Mouse (Mus musculus): ENCODE results near the gene Arhgap30. TPM values are rescaled to one million over a fixed set of nuclear protein-coding genes. Genes with fewer than 3 reads are reported as not detected.

The Arhgap30 gene
- polyA plus RNA-seq, 2 experiments, result 2.5 TPM

- WGBS, result under 1% methylated on average over 36 of the region's 36 CpGs
- H3K9ac ChIP-seq (ENCODE audit: low read depth, low read length, severe bottlenecking), result peak within 1 kb of the TSS; percentile 95
- H3K9me3 ChIP-seq (ENCODE audit: control insufficient read depth, low read length), result no peaks in the 10 kb centered on the region
- peak within 1 kb of the TSS; percentile 76 for H3K4me3 ChIP-seq (replicated peaks; ENCODE audit: low read length)
- peak within 1 kb of the TSS; percentile 87 for H3K27ac ChIP-seq (replicated peaks; ENCODE audit: low read depth, low read length)
- peaks cover 8% of the 10 kb centered on the region for H3K4me1 ChIP-seq (ENCODE audit: control insufficient read depth, insufficient read depth, low read length)
- peak within 1 kb of the TSS; percentile 60 for H3K4me2 ChIP-seq (replicated peaks; ENCODE audit: low read depth, low read length, severe bottlenecking)
- ATAC-seq (ENCODE audit: low FRiP score, low read depth) (peak; percentile 96), DNase-seq (ENCODE audit: low spot score) (peak; percentile 97)
- TF ChIP-seq POLR2A (IDR thresholded peaks at IDR 0.05; ENCODE audit: borderline replicate concordance, extremely low read depth, insufficient read depth, insufficient read length), result peak; percentile 38; the same call in 1 of the 2 replicates
- no peaks in the 10 kb centered on the region for H3K27me3 ChIP-seq (ENCODE audit: control insufficient read depth, insufficient read depth, low read length)
- H3K36me3 ChIP-seq (ENCODE audit: control insufficient read depth, insufficient read depth, low read length), result peaks cover 10% of the 10 kb centered on the region
Measured at GRCm38 (mm10) chr1:171410947-171411484, 22.3 kb downstream of the Arhgap30 start, which contains the start of gene Usf1. Gene Usf1, plus strand, starts transcription at chr1:171411313.

GRCm38 (mm10) chr1:171411492-171411941 lies 22.8 kb downstream of the Arhgap30 start:
- 1% methylated on average over 28 of the region's 39 CpGs for WGBS
- peaks cover 15% of the 10 kb centered on the region for H3K36me3 ChIP-seq (ENCODE audit: control insufficient read depth, insufficient read depth, low read length)
- no peak for DNase-seq (ENCODE audit: low spot score)
- peak overlapping the region; percentile 76 for H3K4me3 ChIP-seq (replicated peaks; ENCODE audit: low read length)
- peak overlapping the region; percentile 87 for H3K27ac ChIP-seq (replicated peaks; ENCODE audit: low read depth, low read length)
- peak; percentile 77 for ATAC-seq (ENCODE audit: low FRiP score, low read depth)
- no peaks in the 10 kb centered on the region for H3K9me3 ChIP-seq (ENCODE audit: control insufficient read depth, low read length)
- peak overlapping the region; percentile 95 for H3K9ac ChIP-seq (ENCODE audit: low read depth, low read length, severe bottlenecking)
- H3K27me3 ChIP-seq (ENCODE audit: control insufficient read depth, insufficient read depth, low read length), result no peaks in the 10 kb centered on the region
- H3K4me2 ChIP-seq (replicated peaks; ENCODE audit: low read depth, low read length, severe bottlenecking), result peak overlapping the region; percentile 60
- H3K4me1 ChIP-seq (ENCODE audit: control insufficient read depth, insufficient read depth, low read length), result peaks cover 8% of the 10 kb centered on the region
- TF ChIP-seq POLR2A (IDR thresholded peaks at IDR 0.05; ENCODE audit: borderline replicate concordance, extremely low read depth, insufficient read depth, insufficient read length), result no peak

- H3K4me3 ChIP-seq (replicated peaks; ENCODE audit: low read length), result peak overlapping the region; percentile 76
- H3K9me3 ChIP-seq (ENCODE audit: control insufficient read depth, low read length), result no peaks in the 10 kb centered on the region
- H3K27ac ChIP-seq (replicated peaks; ENCODE audit: low read depth, low read length), result peak overlapping the region; percentile 87
- peaks cover 8% of the 10 kb centered on the region for H3K4me1 ChIP-seq (ENCODE audit: control insufficient read depth, insufficient read depth, low read length)
- TF ChIP-seq POLR2A (IDR thresholded peaks at IDR 0.05; ENCODE audit: borderline replicate concordance, extremely low read depth, insufficient read depth, insufficient read length), result no peak
- H3K27me3 ChIP-seq (ENCODE audit: control insufficient read depth, insufficient read depth, low read length), result no peaks in the 10 kb centered on the region
- peak overlapping the region; percentile 95 for H3K9ac ChIP-seq (ENCODE audit: low read depth, low read length, severe bottlenecking)
- under 1% methylated on average over 20 of the region's 20 CpGs for WGBS
- peak overlapping the region; percentile 60 for H3K4me2 ChIP-seq (replicated peaks; ENCODE audit: low read depth, low read length, severe bottlenecking)
- peaks cover 20% of the 10 kb centered on the region for H3K36me3 ChIP-seq (ENCODE audit: control insufficient read depth, insufficient read depth, low read length)
- DNase-seq (ENCODE audit: low spot score) (peak; percentile 62), ATAC-seq (ENCODE audit: low FRiP score, low read depth) (peak; percentile 25; the same call in 1 of the 2 replicates)
Measured at GRCm38 (mm10) chr1:171412001-171412441, 23.3 kb downstream of the Arhgap30 start.

- no peak for ATAC-seq (ENCODE audit: low FRiP score, low read depth)
- Histone ChIP-seq H3K4me3 (replicated peaks; ENCODE audit: low read length) (peak overlapping the region; percentile 76), H3K4me2 (replicated peaks; ENCODE audit: low read depth, low read length, severe bottlenecking) (peak overlapping the region; percentile 60), H3K9me3 (ENCODE audit: control insufficient read depth, low read length) (no peaks in the 10 kb centered on the region), H3K36me3 (ENCODE audit: control insufficient read depth, insufficient read depth, low read length) (peaks cover 25% of the 10 kb centered on the region), H3K4me1 (ENCODE audit: control insufficient read depth, insufficient read depth, low read length) (peaks cover 8% of the 10 kb centered on the region), H3K9ac (ENCODE audit: low read depth, low read length, severe bottlenecking) (peak overlapping the region; percentile 95), H3K27ac (replicated peaks; ENCODE audit: low read depth, low read length) (peak overlapping the region; percentile 87; the same call in 1 of the 2 replicates), H3K27me3 (ENCODE audit: control insufficient read depth, insufficient read depth, low read length) (no peaks in the 10 kb centered on the region)
- DNase-seq (ENCODE audit: low spot score), result peak; percentile 50
- TF ChIP-seq POLR2A (IDR thresholded peaks at IDR 0.05; ENCODE audit: borderline replicate concordance, extremely low read depth, insufficient read depth, insufficient read length), result no peak
- WGBS, result 38% methylated on average over 3 of the region's 3 CpGs
Measured at GRCm38 (mm10) chr1:171412446-171412845, 23.7 kb downstream of the Arhgap30 start.

GRCm38 (mm10) chr1:171413608-171414007 lies 24.9 kb downstream of the Arhgap30 start:
- Histone ChIP-seq H3K4me3 (replicated peaks; ENCODE audit: low read length) (no peak overlapping the region), H3K9me3 (ENCODE audit: control insufficient read depth, low read length) (no peaks in the 10 kb centered on the region), H3K4me1 (ENCODE audit: control insufficient read depth, insufficient read depth, low read length) (peaks cover 8% of the 10 kb centered on the region), H3K4me2 (replicated peaks; ENCODE audit: low read depth, low read length, severe bottlenecking) (no peak overlapping the region), H3K27ac (replicated peaks; ENCODE audit: low read depth, low read length) (no peak overlapping the region), H3K9ac (ENCODE audit: low read depth, low read length, severe bottlenecking) (no peak overlapping the region), H3K36me3 (ENCODE audit: control insufficient read depth, insufficient read depth, low read length) (peaks cover 36% of the 10 kb centered on the region), H3K27me3 (ENCODE audit: control insufficient read depth, insufficient read depth, low read length) (no peaks in the 10 kb centered on the region)
- DNase-seq (ENCODE audit: low spot score) (no peak), ATAC-seq (ENCODE audit: low FRiP score, low read depth) (no peak)
- no peak for TF ChIP-seq POLR2A (IDR thresholded peaks at IDR 0.05; ENCODE audit: borderline replicate concordance, extremely low read depth, insufficient read depth, insufficient read length)
- 82% methylated on average over 8 of the region's 8 CpGs for WGBS

All from limb, embryonic 14.5 days (tissue).